Mouse (Mus musculus): ENCODE measurements at regions not wholly inside any gene's neighbourhood (a gene's known extent, or its start where the extent isn't known, plus 50 kb on each side); places are given as distances from the start of the nearest gene placed in this dataset.

DNA sequence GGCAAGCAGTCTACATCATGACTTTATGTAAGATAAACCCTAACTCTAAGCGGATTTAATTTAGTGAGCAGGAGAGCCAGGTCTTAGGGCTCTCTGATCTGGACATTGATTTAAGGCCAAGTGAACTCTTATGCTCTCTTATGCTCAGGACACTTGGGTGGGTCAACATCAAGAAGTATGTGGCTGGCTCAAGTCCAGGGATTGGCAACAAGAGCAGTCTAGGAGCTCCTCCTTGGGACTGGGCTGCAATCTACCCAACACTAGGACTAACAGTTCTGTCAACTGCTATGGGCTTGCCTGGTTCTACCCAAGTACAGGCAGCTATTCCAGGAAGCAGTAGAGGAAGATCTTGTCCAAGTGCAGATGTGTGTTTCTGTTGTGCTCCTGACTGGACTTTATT lies 285.3 kb upstream of the Ldb2 start:
- TF ChIP-seq CTCF (IDR thresholded peaks at IDR 0.05; ENCODE audit: low read depth) (no peak), EP300 (optimal IDR thresholded peaks at IDR 0.05) (no peak)

Data from stomach, postnatal 0 days (tissue).